Mouse (Mus musculus): ENCODE results near the gene Gm14327. TPM values are rescaled to one million over a fixed set of nuclear protein-coding genes. Genes with fewer than 3 reads are reported as not detected.

Gene Gm14327
- total RNA-seq (2023), result 4.3 TPM

GRCm38 (mm10) chr2:177897046-177897578, at the start of gene Gm14327:
Gm14327 (plus strand) TSS chr2:177897096.

DNA sequence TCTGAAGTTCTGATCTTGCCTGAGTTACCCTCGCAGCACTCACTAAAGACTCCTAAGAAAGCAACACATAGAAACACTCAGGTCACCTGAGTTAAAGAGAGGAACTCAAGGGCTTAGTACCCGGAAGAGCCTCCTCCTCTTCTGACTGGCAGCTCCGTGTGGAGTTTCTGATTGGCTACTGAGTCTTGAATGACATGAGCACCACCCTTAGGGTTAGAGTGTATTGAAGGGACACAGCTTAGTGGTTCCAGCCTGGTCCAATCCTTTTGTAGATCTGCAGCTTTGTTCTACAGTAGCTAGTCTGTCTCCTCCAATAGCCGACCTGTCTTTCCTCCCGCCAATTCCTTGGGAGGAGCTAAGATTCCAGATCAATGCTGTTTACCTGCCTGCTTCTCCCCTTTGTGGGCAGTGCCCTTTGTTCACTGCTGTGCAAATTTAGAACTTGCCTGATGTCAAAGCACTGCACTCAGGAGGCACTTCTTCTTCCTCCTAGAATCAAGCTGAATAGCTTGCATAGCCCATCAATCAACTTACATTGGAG, 28.7 kb downstream of the Gm14327 start, which contains the start of gene Zfp972:
Gene Zfp972, minus strand, starts transcription at position 51 of the 541 bp plus-strand sequence.

Other genes with a start within 250 kb of the Gm14327 start
- gene Gm14322, start 137.8 kb upstream of the Gm14327 start, total RNA-seq (2023), result 3.2 TPM
- 2.9 TPM for gene Gm14325, start 56.8 kb upstream of the Gm14327 start, total RNA-seq (2023)
- gene Zfp972, start 28.5 kb downstream of the Gm14327 start, total RNA-seq (2023), result not detected
- 10.1 TPM for gene Gm14326, start 60.2 kb downstream of the Gm14327 start, total RNA-seq (2023)
- 8.8 TPM for gene Zfp971, start 126.2 kb downstream of the Gm14327 start, total RNA-seq (2023)
- gene Zfp931, start 181.4 kb downstream of the Gm14327 start, total RNA-seq (2023), result 7.5 TPM
- gene Phactr3, start 221.9 kb downstream of the Gm14327 start, total RNA-seq (2023), result not detected

Data from CD4-positive naive resting alpha-beta T cell, adult 57 days (primary cell).